Mouse (Mus musculus) E14TG2a.4 (cell line): ENCODE measurements around the gene Gm20388.

ENCODE experiments used
- CTCF ChIP-seq: conservative IDR thresholded peaks from 2 replicates; pipeline ENCODE4 v1.5.1; 2014; ENCODE audit warnings: low read length
- POU5F1 ChIP-seq: IDR thresholded peaks from 2 replicates; pipeline ENCODE4 v1.6.1; 2014; ENCODE audit warnings: low read length, borderline replicate concordance

DNA sequence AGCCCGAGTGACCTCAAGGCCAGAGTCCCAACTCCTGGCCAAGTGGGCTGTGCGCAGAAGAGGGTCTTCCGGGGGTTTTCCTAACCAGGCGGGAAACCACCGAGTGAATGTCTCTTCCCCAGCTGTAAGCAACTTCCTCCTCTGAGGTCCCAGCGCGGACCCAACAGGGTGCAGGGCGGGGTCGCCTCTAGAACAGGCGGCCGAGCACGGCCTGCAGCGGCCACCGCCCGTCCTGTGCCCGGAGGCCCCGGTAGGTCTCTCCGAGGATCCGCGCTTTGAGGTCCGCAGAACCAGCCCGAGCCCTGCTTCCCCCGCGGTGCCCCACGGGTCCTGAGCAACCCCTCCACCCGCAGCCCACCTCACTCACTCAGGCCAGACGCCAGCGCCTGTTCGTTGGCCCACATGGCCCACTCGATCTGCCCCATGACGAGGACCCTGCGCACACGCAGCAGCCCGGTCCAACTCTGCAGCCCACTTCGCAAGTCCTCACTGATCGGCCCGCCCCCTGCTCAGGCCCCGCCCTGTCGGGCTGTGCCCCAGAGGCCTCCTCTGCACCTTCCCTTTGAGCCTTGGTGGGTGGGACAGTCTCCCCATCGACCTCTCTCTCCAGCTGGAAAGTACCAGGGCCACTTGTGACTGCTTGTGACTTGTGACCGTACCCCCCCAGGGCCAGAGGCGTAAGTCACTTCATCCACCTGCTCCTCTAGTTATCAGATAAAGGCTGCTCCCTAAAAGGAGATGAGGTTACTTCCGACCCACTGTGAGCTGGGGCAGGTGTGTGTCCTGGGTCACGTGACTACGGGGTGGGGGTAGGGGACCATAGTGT, 2522.0 kb downstream of the Gm20388 start, which contains the start of gene Cyba:
- no peak for TF ChIP-seq CTCF
- TF ChIP-seq POU5F1: no peak
